Comparison of ENCODE assay signal across 8 mouse cellular contexts in the genomic region with DNA sequence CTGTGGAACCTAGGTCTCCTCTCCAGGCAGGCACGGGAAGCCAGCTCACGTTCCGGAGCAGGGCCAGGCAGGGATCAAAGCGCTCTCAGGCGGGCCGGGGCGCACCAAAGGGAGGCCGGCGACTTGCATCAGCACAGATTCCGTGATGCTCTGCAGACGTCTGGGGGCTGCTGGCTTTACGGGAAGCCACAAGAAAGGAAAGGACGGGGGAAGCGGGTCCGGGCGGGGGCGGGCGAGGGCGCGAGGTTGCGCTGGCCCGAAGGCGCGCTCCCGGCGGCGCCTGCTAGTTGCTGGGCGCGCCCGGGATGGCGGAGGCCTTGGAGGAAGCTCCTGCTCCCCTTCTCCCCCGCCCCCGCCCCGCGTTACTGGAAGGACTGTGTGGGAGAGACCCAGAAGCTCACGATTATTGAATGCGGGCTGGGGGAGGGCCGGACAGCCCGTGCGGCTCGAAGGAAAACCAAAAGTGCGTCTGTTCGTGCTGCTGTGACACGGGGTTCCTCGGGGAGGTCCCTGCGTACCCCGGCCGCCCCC. TPM values are rescaled to one million over a fixed set of nuclear protein-coding genes. Genes with fewer than 3 reads are reported as not detected.
DNase-seq lines count a peak whose midpoint lies in the region; ATAC-seq and TF ChIP-seq lines count a peak whose summit lies in the region.

No protein-coding gene starts in this region.

- TF ChIP-seq POLR2A in brain, embryonic 14.5 days (IDR thresholded peaks at IDR 0.05; ENCODE audit: borderline replicate concordance, extremely low read depth, insufficient read depth, insufficient read length, poor library complexity, severe bottlenecking), result no peak

- H3K4me3 ChIP-seq in forebrain, embryonic 13.5 days, result peak overlapping the region; percentile 58
- peak overlapping the region; percentile 87 for H3K4me3 ChIP-seq in heart, embryonic 16.5 days (ENCODE audit: low read length)
- H3K4me3 ChIP-seq in liver, embryonic 14.5 days (ENCODE audit: insufficient read depth in 1 of 2, low read depth in 2 of 2, low read length in 2 of 2), result peak overlapping the region; percentile 28 to 50

- no peak overlapping the region for H3K27ac ChIP-seq in forebrain, embryonic 13.5 days
- H3K27ac ChIP-seq in heart, embryonic 16.5 days (ENCODE audit: low read length), result peak overlapping the region; percentile 100
- no peak overlapping the region for H3K27ac ChIP-seq in liver, embryonic 14.5 days

- H3K4me1 ChIP-seq in forebrain, embryonic 13.5 days, result peaks cover 36% of the 10 kb centered on the region
- H3K4me1 ChIP-seq in heart, embryonic 16.5 days (ENCODE audit: control insufficient read depth, insufficient read depth, low read length), result peaks cover 14% of the 10 kb centered on the region
- 0 out of 4 replicates have a peak, but pooled peaks cover 0 to 3% of the 10 kb centered on the region in 2 experiments for H3K4me1 ChIP-seq in liver, embryonic 14.5 days (replicated peaks; ENCODE audit: control insufficient read depth in 2 of 2, insufficient read depth in 2 of 2, low read length in 1 of 2)

- TF ChIP-seq EP300 in liver, embryonic 14.5 days (IDR thresholded peaks at IDR 0.05; ENCODE audit: low read depth), result no peak

- no peak for TF ChIP-seq CTCF in brain, embryonic 14.5 days (IDR thresholded peaks at IDR 0.05; ENCODE audit: borderline replicate concordance, extremely low read depth, insufficient read depth, insufficient read length)
- no peak for TF ChIP-seq CTCF in liver, embryonic 14.5 days (IDR thresholded peaks at IDR 0.05; ENCODE audit: low read depth)

- peak overlapping the region; percentile 65 for H3K9ac ChIP-seq in forebrain, embryonic 13.5 days
- H3K9ac ChIP-seq in heart, embryonic 16.5 days (ENCODE audit: low read length), result peak overlapping the region; percentile 87
- no peak overlapping the region for H3K9ac ChIP-seq in liver, embryonic 14.5 days (replicated peaks)

- WGBS in forebrain, embryonic 13.5 days, result 2% methylated on average over 40 of the region's 48 CpGs
- under 1% methylated on average over 47 of the region's 48 CpGs for WGBS in heart, embryonic 16.5 days
- WGBS in liver, embryonic 14.5 days (ENCODE audit: insufficient replicate concordance), result 1% methylated on average over 43 of the region's 48 CpGs

- peak; percentile 42 to 50 for DNase-seq in CD8-positive naive resting alpha-beta T cell, adult 2 months (ENCODE audit: low read depth in 2 of 2, low spot score in 2 of 2)
- peak; percentile 66 for DNase-seq in brain, embryonic 14.5 days (ENCODE audit: low read depth)
- DNase-seq in kidney, postnatal 36 days, result peak; percentile 39 to 66
- DNase-seq in liver, embryonic 14.5 days (ENCODE audit: low read depth in 3 of 3, low spot score in 3 of 3), result no peak
- DNase-seq in neural tube, embryonic 10.5 days (ENCODE audit: extremely low spot score, low spot score), result peak; percentile 74
- peak; percentile 62 for DNase-seq in testis, postnatal 14 days (ENCODE audit: low spot score)

- no peaks in the 10 kb centered on the region for H3K9me3 ChIP-seq in forebrain, embryonic 13.5 days (replicated peaks)
- no peaks in the 10 kb centered on the region for H3K9me3 ChIP-seq in heart, embryonic 16.5 days (replicated peaks; ENCODE audit: control insufficient read depth, low read length)
- H3K9me3 ChIP-seq in liver, embryonic 14.5 days (ENCODE audit: control insufficient read depth, low read length), result no peaks in the 10 kb centered on the region

- ATAC-seq in forebrain, embryonic 13.5 days, result peak; percentile 14; the same call in 1 of the 2 replicates
- 0 out of 2 replicates have a peak, but pooled peaks have one; percentile 3 for ATAC-seq in heart, embryonic 16.5 days (replicated peaks; ENCODE audit: extremely low read depth, insufficient read depth, low FRiP score)
- no peak for ATAC-seq in liver, embryonic 14.5 days (ENCODE audit: insufficient read depth)

- peaks cover 84% of the 10 kb centered on the region for H3K27me3 ChIP-seq in forebrain, embryonic 13.5 days
- H3K27me3 ChIP-seq in heart, embryonic 16.5 days (ENCODE audit: control insufficient read depth, insufficient read depth, low read length), result 0 out of 2 replicates have a peak, but pooled peaks cover 2% of the 10 kb centered on the region
- peaks cover 70% of the 10 kb centered on the region for H3K27me3 ChIP-seq in liver, embryonic 14.5 days (ENCODE audit: control insufficient read depth, insufficient read depth, low read length)

- H3K36me3 ChIP-seq in forebrain, embryonic 13.5 days (ENCODE audit: poor library complexity, severe bottlenecking), result no peaks in the 10 kb centered on the region
- no peaks in the 10 kb centered on the region for H3K36me3 ChIP-seq in heart, embryonic 16.5 days (ENCODE audit: control insufficient read depth, insufficient read depth)
- no peaks in the 10 kb centered on the region for H3K36me3 ChIP-seq in liver, embryonic 14.5 days (replicated peaks; ENCODE audit: control insufficient read depth, insufficient read depth, low read depth)

- H3K4me2 ChIP-seq in forebrain, embryonic 13.5 days, result peak overlapping the region; percentile 88
- H3K4me2 ChIP-seq in heart, embryonic 16.5 days (ENCODE audit: low read depth, low read length), result peak overlapping the region; percentile 88
- H3K4me2 ChIP-seq in liver, embryonic 14.5 days (ENCODE audit: low read depth), result peak overlapping the region; percentile 57

RNA-seq across cellular contexts. Expression of a gene that starts 2.6 kb away (rescaled TPM):
- 3.2 and 3.4 TPM in 2 replicates for polyA plus RNA-seq in brain, embryonic 14.5 days (2012; rRNA removed)
- polyA plus RNA-seq in forebrain, embryonic 13.5 days (2015; fragmentation: Nextera tagmentation; extraction: Ambion mirVana), result 0.59 and 0.66 TPM in 2 replicates
- polyA plus RNA-seq in heart, embryonic 16.5 days (2015; fragmentation: Nextera tagmentation; extraction: Ambion mirVana), result 2.4 and 2.5 TPM in 2 replicates
- polyA plus RNA-seq in liver, embryonic 14.5 days (2012; rRNA removed), result 0.60 and 0.73 TPM in 2 replicates
- 0.37 and 0.44 TPM in 2 replicates for polyA plus RNA-seq in liver, embryonic 14.5 days (2014; fragmentation: Nextera tagmentation; extraction: Ambion mirVana)

Comparison
In these comparisons a context has a peak if more than half of its experiments do, and no peak if none do; other contexts are left out.
1. DNase-seq: peak in CD8-positive naive resting alpha-beta T cell, adult 2 months (2 of 2), brain, embryonic 14.5 days (single experiment), kidney, postnatal 36 days (2 of 2), neural tube, embryonic 10.5 days (single experiment) and testis, postnatal 14 days (single experiment); none in liver, embryonic 14.5 days (0 of 3).
2. Peak in every context shown above with its lines, with median percentiles within 50 percentile points of each other: H3K4me2 ChIP-seq and H3K4me3 ChIP-seq.